Mouse (Mus musculus): ENCODE measurements around the gene Eps8l3. TPM values are rescaled to one million over a fixed set of nuclear protein-coding genes. Genes with fewer than 3 reads are reported as not detected.

Eps8l3 gene
- polyA plus RNA-seq, 1 experiment: not detected

GRCm38 (mm10) chr3:107841370-107841769 is 35.7 kb upstream of the Eps8l3 start:
- TF ChIP-seq POLR2A (IDR thresholded peaks at IDR 0.05; ENCODE audit: borderline replicate concordance, extremely low read depth, insufficient read depth, insufficient read length, poor library complexity, severe bottlenecking) (no peak), CTCF (IDR thresholded peaks at IDR 0.05; ENCODE audit: borderline replicate concordance, extremely low read depth, insufficient read depth, insufficient read length) (no peak)
- DNase-seq (ENCODE audit: low read depth): no peak

- no peak for TF ChIP-seq CTCF (IDR thresholded peaks at IDR 0.05; ENCODE audit: borderline replicate concordance, extremely low read depth, insufficient read depth, insufficient read length)
- TF ChIP-seq POLR2A (IDR thresholded peaks at IDR 0.05; ENCODE audit: borderline replicate concordance, extremely low read depth, insufficient read depth, insufficient read length, poor library complexity, severe bottlenecking): no peak
- no peak for DNase-seq (ENCODE audit: low read depth)
These were observed 33.6 kb upstream of the Eps8l3 start for GRCm38 (mm10) chr3:107843406-107843805.

- no peak for TF ChIP-seq CTCF (IDR thresholded peaks at IDR 0.05; ENCODE audit: borderline replicate concordance, extremely low read depth, insufficient read depth, insufficient read length)
- no peak for TF ChIP-seq POLR2A (IDR thresholded peaks at IDR 0.05; ENCODE audit: borderline replicate concordance, extremely low read depth, insufficient read depth, insufficient read length, poor library complexity, severe bottlenecking)
- peak; percentile 87 for DNase-seq (ENCODE audit: low read depth)
These were observed 33.0 kb upstream of the Eps8l3 start for GRCm38 (mm10) chr3:107844001-107844400.

GRCm38 (mm10) chr3:107844499-107844898 is 32.5 kb upstream of the Eps8l3 start:
- no peak for TF ChIP-seq POLR2A (IDR thresholded peaks at IDR 0.05; ENCODE audit: borderline replicate concordance, extremely low read depth, insufficient read depth, insufficient read length, poor library complexity, severe bottlenecking)
- no peak for TF ChIP-seq CTCF (IDR thresholded peaks at IDR 0.05; ENCODE audit: borderline replicate concordance, extremely low read depth, insufficient read depth, insufficient read length)
- DNase-seq (ENCODE audit: low read depth): peak; percentile 49

- DNase-seq (ENCODE audit: low read depth): no peak
- TF ChIP-seq POLR2A (IDR thresholded peaks at IDR 0.05; ENCODE audit: borderline replicate concordance, extremely low read depth, insufficient read depth, insufficient read length, poor library complexity, severe bottlenecking) (no peak), CTCF (IDR thresholded peaks at IDR 0.05; ENCODE audit: borderline replicate concordance, extremely low read depth, insufficient read depth, insufficient read length) (no peak)
These were observed 30.9 kb upstream of the Eps8l3 start for GRCm38 (mm10) chr3:107846175-107846574.

- no peak for TF ChIP-seq CTCF (IDR thresholded peaks at IDR 0.05; ENCODE audit: borderline replicate concordance, extremely low read depth, insufficient read depth, insufficient read length)
- no peak for TF ChIP-seq POLR2A (IDR thresholded peaks at IDR 0.05; ENCODE audit: borderline replicate concordance, extremely low read depth, insufficient read depth, insufficient read length, poor library complexity, severe bottlenecking)
- no peak for DNase-seq (ENCODE audit: low read depth)
These were observed 30.2 kb upstream of the Eps8l3 start for GRCm38 (mm10) chr3:107846835-107847234.

GRCm38 (mm10) chr3:107848126-107848525 is 28.9 kb upstream of the Eps8l3 start:
- no peak for DNase-seq (ENCODE audit: low read depth)
- TF ChIP-seq CTCF (IDR thresholded peaks at IDR 0.05; ENCODE audit: borderline replicate concordance, extremely low read depth, insufficient read depth, insufficient read length): no peak
- no peak for TF ChIP-seq POLR2A (IDR thresholded peaks at IDR 0.05; ENCODE audit: borderline replicate concordance, extremely low read depth, insufficient read depth, insufficient read length, poor library complexity, severe bottlenecking)

GRCm38 (mm10) chr3:107849000-107849692 is 27.9 kb upstream of the Eps8l3 start:
- DNase-seq (ENCODE audit: low read depth): peak; percentile 69
- no peak for TF ChIP-seq POLR2A (IDR thresholded peaks at IDR 0.05; ENCODE audit: borderline replicate concordance, extremely low read depth, insufficient read depth, insufficient read length, poor library complexity, severe bottlenecking)
- TF ChIP-seq CTCF (IDR thresholded peaks at IDR 0.05; ENCODE audit: borderline replicate concordance, extremely low read depth, insufficient read depth, insufficient read length): no peak

GRCm38 (mm10) chr3:107849693-107850031 is 27.4 kb upstream of the Eps8l3 start:
- no peak for TF ChIP-seq CTCF (IDR thresholded peaks at IDR 0.05; ENCODE audit: borderline replicate concordance, extremely low read depth, insufficient read depth, insufficient read length)
- TF ChIP-seq POLR2A (IDR thresholded peaks at IDR 0.05; ENCODE audit: borderline replicate concordance, extremely low read depth, insufficient read depth, insufficient read length, poor library complexity, severe bottlenecking): no peak
- no peak for DNase-seq (ENCODE audit: low read depth)

- no peak for TF ChIP-seq POLR2A (IDR thresholded peaks at IDR 0.05; ENCODE audit: borderline replicate concordance, extremely low read depth, insufficient read depth, insufficient read length, poor library complexity, severe bottlenecking)
- no peak for TF ChIP-seq CTCF (IDR thresholded peaks at IDR 0.05; ENCODE audit: borderline replicate concordance, extremely low read depth, insufficient read depth, insufficient read length)
- peak; percentile 78 for DNase-seq (ENCODE audit: low read depth)
These were observed 26.5 kb upstream of the Eps8l3 start for GRCm38 (mm10) chr3:107850418-107851031.

GRCm38 (mm10) chr3:107852786-107853185 is 24.2 kb upstream of the Eps8l3 start:
- no peak for DNase-seq (ENCODE audit: low read depth)
- TF ChIP-seq POLR2A (IDR thresholded peaks at IDR 0.05; ENCODE audit: borderline replicate concordance, extremely low read depth, insufficient read depth, insufficient read length, poor library complexity, severe bottlenecking) (no peak), CTCF (IDR thresholded peaks at IDR 0.05; ENCODE audit: borderline replicate concordance, extremely low read depth, insufficient read depth, insufficient read length) (no peak)
